Mouse (Mus musculus) forebrain, embryonic 16.5 days (tissue): ENCODE measurements around the gene Lgr6. TPM values are rescaled to one million over a fixed set of nuclear protein-coding genes. Genes with fewer than 3 reads are reported as not detected.

Experiments
- ATAC-seq: fragments of 200-750 bp; cut with Nextera tagmentation; 2 replicates; pipeline ENCODE4 v1.8.0; 2017; ENCODE audit warnings: mild to moderate bottlenecking, moderate library complexity
- H3K27ac ChIP-seq: fragments of 300-500 bp; sonication (generic); 2 replicates; pipeline ENCODE4 v1.5.1; 2014; ENCODE audit warnings: low read length, control low read depth
- H3K27me3 ChIP-seq: fragments of 300-500 bp; sonication (generic); replicated peaks from 2 replicates; pipeline ENCODE4 v1.6.1; 2014; ENCODE audit warnings: low read length; ENCODE audit not compliant: control insufficient read depth, insufficient read depth
- H3K36me3 ChIP-seq: fragments of 300-500 bp; sonication (generic); 2 replicates; pipeline ENCODE4 v1.6.1; 2014; ENCODE audit not compliant: control insufficient read depth, insufficient read depth
- H3K4me1 ChIP-seq: fragments of 300-500 bp; sonication (generic); replicated peaks from 2 replicates; pipeline ENCODE4 v1.6.1; 2014; ENCODE audit warnings: low read length; ENCODE audit not compliant: control insufficient read depth, insufficient read depth
- H3K4me2 ChIP-seq: fragments of 300-500 bp; sonication (generic); 2 replicates; pipeline ENCODE4 v1.6.1; 2014; ENCODE audit warnings: mild to moderate bottlenecking, low read length, control low read depth
- H3K4me3 ChIP-seq: fragments of 300-500 bp; sonication (generic); replicated peaks from 2 replicates; pipeline ENCODE4 v1.5.1; 2014; ENCODE audit warnings: mild to moderate bottlenecking, low read length, control low read depth
- H3K9ac ChIP-seq: fragments of 300-500 bp; sonication (generic); replicated peaks from 2 replicates; pipeline ENCODE4 v1.6.1; 2014; ENCODE audit warnings: low read depth, low read length, control low read depth
- H3K9me3 ChIP-seq: fragments of 300-500 bp; sonication (generic); 2 replicates; pipeline ENCODE4 v1.6.1; 2016; ENCODE audit warnings: low read length; ENCODE audit not compliant: control insufficient read depth
- WGBS: fragments of 180-500 bp; shearing (Covaris S2); extraction: QIAGEN DNeasy Blood & Tissue Kit; methylation state at CpG from one replicate; pipeline ENCODE4 v1.1.7; 2014; 5-methylcytosine and 5-hydroxymethylcytosine counted together
- polyA plus RNA-seq: library from polyadenylated mRNA; unstranded; fragments of >200 nt; fragmentation: Nextera tagmentation; extraction: Ambion mirVana; gene quantifications from 2 replicates; pipeline ENCODE4 v1.2.1, GENCODE M21; 2015

The Lgr6 gene
- polyA plus RNA-seq, 1 experiment from 2014 or later = 0.60 TPM

GRCm38 (mm10) chr1:134949946-134950345, 155.1 kb downstream of the Lgr6 start:
- no peak overlapping the region for H3K27ac ChIP-seq
- no peaks in the 10 kb centered on the region for H3K36me3 ChIP-seq
- WGBS = 80% methylated on average over 3 of the region's 3 CpGs
- no peak overlapping the region for H3K4me2 ChIP-seq
- H3K9me3 ChIP-seq = no peaks in the 10 kb centered on the region
- no peak overlapping the region for H3K9ac ChIP-seq
- no peak overlapping the region for H3K4me3 ChIP-seq
- no peak for ATAC-seq
- peaks cover 15% of the 10 kb centered on the region for H3K4me1 ChIP-seq
- no peaks in the 10 kb centered on the region for H3K27me3 ChIP-seq

- no peaks in the 10 kb centered on the region for H3K36me3 ChIP-seq
- WGBS = 79% methylated on average over 7 of the region's 7 CpGs
- ATAC-seq = no peak
- H3K4me3 ChIP-seq = no peak overlapping the region
- no peak overlapping the region for H3K4me2 ChIP-seq
- H3K9ac ChIP-seq = no peak overlapping the region
- H3K27ac ChIP-seq = no peak overlapping the region
- 0 out of 2 replicates have a peak, but pooled peaks cover 5% of the 10 kb centered on the region for H3K4me1 ChIP-seq
- no peaks in the 10 kb centered on the region for H3K9me3 ChIP-seq
- H3K27me3 ChIP-seq = no peaks in the 10 kb centered on the region
These were observed 157.5 kb downstream of the Lgr6 start for GRCm38 (mm10) chr1:134947590-134947989.

- Histone ChIP-seq H3K27me3 (no peaks in the 10 kb centered on the region), H3K36me3 (no peaks in the 10 kb centered on the region), H3K27ac (no peak overlapping the region), H3K9me3 (no peaks in the 10 kb centered on the region), H3K4me3 (no peak overlapping the region), H3K9ac (no peak overlapping the region), H3K4me2 (no peak overlapping the region), H3K4me1 (no peaks in the 10 kb centered on the region)
- ATAC-seq = no peak
- WGBS = 93% methylated on average over 2 of the region's 2 CpGs
These were observed 162.2 kb downstream of the Lgr6 start for GRCm38 (mm10) chr1:134942898-134943297.

- ATAC-seq = no peak
- no peaks in the 10 kb centered on the region for H3K27me3 ChIP-seq
- no peaks in the 10 kb centered on the region for H3K36me3 ChIP-seq
- no peak overlapping the region for H3K27ac ChIP-seq
- H3K9ac ChIP-seq = no peak overlapping the region
- no peak overlapping the region for H3K4me2 ChIP-seq
- no peaks in the 10 kb centered on the region for H3K4me1 ChIP-seq
- no peak overlapping the region for H3K4me3 ChIP-seq
- 56% methylated on average over 4 of the region's 4 CpGs for WGBS
- no peaks in the 10 kb centered on the region for H3K9me3 ChIP-seq
These were observed 164.2 kb downstream of the Lgr6 start for GRCm38 (mm10) chr1:134940863-134941262.

- no peak overlapping the region for H3K9ac ChIP-seq
- WGBS = 88% methylated on average over 1 of the region's 1 CpGs
- no peaks in the 10 kb centered on the region for H3K4me1 ChIP-seq
- no peak overlapping the region for H3K4me3 ChIP-seq
- H3K36me3 ChIP-seq = no peaks in the 10 kb centered on the region
- H3K4me2 ChIP-seq = no peak overlapping the region
- no peaks in the 10 kb centered on the region for H3K9me3 ChIP-seq
- H3K27ac ChIP-seq = no peak overlapping the region
- H3K27me3 ChIP-seq = no peaks in the 10 kb centered on the region
- no peak for ATAC-seq
These were observed 166.8 kb downstream of the Lgr6 start for GRCm38 (mm10) chr1:134938233-134938632.

- WGBS = 94% methylated on average over 6 of the region's 6 CpGs
- no peak for ATAC-seq
- Histone ChIP-seq H3K4me3 (no peak overlapping the region), H3K9me3 (no peaks in the 10 kb centered on the region), H3K27me3 (no peaks in the 10 kb centered on the region), H3K36me3 (no peaks in the 10 kb centered on the region), H3K9ac (no peak overlapping the region), H3K4me2 (no peak overlapping the region), H3K4me1 (no peaks in the 10 kb centered on the region), H3K27ac (no peak overlapping the region)
These were observed 168.7 kb downstream of the Lgr6 start for GRCm38 (mm10) chr1:134936335-134936734.

Other genes with a start within 250 kb of the Lgr6 start
- gene Ppp1r12b, start 149.3 kb downstream of the Lgr6 start, polyA plus RNA-seq = 15.2 and 17.5 TPM in 2 replicates
- gene Ube2t, start 142.7 kb downstream of the Lgr6 start, polyA plus RNA-seq = 23.5 and 25.8 TPM in 2 replicates
- 0.24 and 0.27 TPM in 2 replicates for gene Ptpn7, start 27.4 kb upstream of the Lgr6 start, polyA plus RNA-seq
- gene Arl8a, start 41.5 kb upstream of the Lgr6 start, polyA plus RNA-seq = 323 and 336 TPM in 2 replicates
- 0.24 and 0.48 TPM in 2 replicates for gene Gpr37l1, start 62.4 kb upstream of the Lgr6 start, polyA plus RNA-seq
- 0.10 and 0.53 TPM in 2 replicates for gene Elf3, start 153.3 kb upstream of the Lgr6 start, polyA plus RNA-seq
- 93.3 and 100 TPM in 2 replicates for gene Rnpep, start 178.8 kb upstream of the Lgr6 start, polyA plus RNA-seq
- gene Timm17a, start 208.5 kb upstream of the Lgr6 start, polyA plus RNA-seq = 144 and 154 TPM in 2 replicates
- gene Lmod1, start 219.5 kb upstream of the Lgr6 start, polyA plus RNA-seq = 0.15 and 0.21 TPM in 2 replicates